Mouse (Mus musculus) myocyte (in vitro differentiated cells): ENCODE measurements at regions not wholly inside any gene's neighbourhood (a gene's known extent, or its start where the extent isn't known, plus 50 kb on each side); places are given as distances from the start of the nearest gene placed in this dataset.

Experiments
- H3K27me3 ChIP-seq: one replicate; pipeline ENCODE4 v1.6.1; 2011; ENCODE audit not compliant: control insufficient read depth, insufficient read depth, insufficient read length
- H3K36me3 ChIP-seq: one replicate; pipeline ENCODE4 v1.6.1; 2011; ENCODE audit not compliant: control insufficient read depth, insufficient read depth
- H3K4me2 ChIP-seq: one replicate; pipeline ENCODE4 v1.6.1; 2011; ENCODE audit warnings: low read depth, control low read depth
- H3K4me3 ChIP-seq: one replicate; pipeline ENCODE4 v1.5.1; 2011; ENCODE audit warnings: mild to moderate bottlenecking, control low read depth, moderate library complexity
- H3K79me2 ChIP-seq: one replicate; pipeline ENCODE4 v1.6.1; 2011; ENCODE audit not compliant: control insufficient read depth, insufficient read depth
- H3ac ChIP-seq: one replicate; pipeline ENCODE4 v1.6.1; 2011; ENCODE audit not compliant: control insufficient read depth, insufficient read length
- CEBPB ChIP-seq: IDR thresholded peaks from 2 replicates; pipeline ENCODE4 v1.6.1; 2011; ENCODE audit warnings: mild to moderate bottlenecking, moderate library complexity; ENCODE audit not compliant: poor library complexity, insufficient read depth, severe bottlenecking
- E2F4 ChIP-seq: IDR thresholded peaks from one replicate; pipeline ENCODE4 v1.6.1; 2011; ENCODE audit warnings: mild to moderate bottlenecking, control low read depth, moderate library complexity; ENCODE audit not compliant: insufficient read depth
- MAX ChIP-seq: IDR thresholded peaks from one replicate; pipeline ENCODE4 v1.6.1; 2011; ENCODE audit warnings: low read depth, mild to moderate bottlenecking, control low read depth
- MYOD1 ChIP-seq, 3 experiments: IDR thresholded peaks; one replicate each; pipeline ENCODE4 v1.6.1; 2011; ENCODE audit warnings: control low read depth in 2 of 3, low read depth in 2 of 3, mild to moderate bottlenecking in 2 of 3, moderate library complexity in 1 of 3; ENCODE audit not compliant: insufficient read length in 2 of 3, control insufficient read depth in 1 of 3
- MYOG ChIP-seq, 3 experiments: IDR thresholded peaks; one replicate each; pipeline ENCODE4 v1.6.1; 2011; ENCODE audit warnings: control low read depth in 2 of 3, low read depth in 2 of 3, mild to moderate bottlenecking in 2 of 3; ENCODE audit not compliant: insufficient read length in 2 of 3, control insufficient read depth in 1 of 3, insufficient read depth in 1 of 3
- POLR2A ChIP-seq: IDR thresholded peaks from one replicate; pipeline ENCODE4 v1.6.1; 2011; ENCODE audit warnings: low read depth, mild to moderate bottlenecking, control low read depth, moderate library complexity; ENCODE audit not compliant: insufficient read length
- POLR2AphosphoS2 ChIP-seq: IDR thresholded peaks from one replicate; pipeline ENCODE4 v1.6.1; 2011; ENCODE audit warnings: low read depth, control low read depth; ENCODE audit not compliant: insufficient read length
- REST ChIP-seq: IDR thresholded peaks from one replicate; pipeline ENCODE4 v1.6.1; 2011; ENCODE audit warnings: mild to moderate bottlenecking, control low read depth, moderate library complexity; ENCODE audit not compliant: insufficient read depth, insufficient read length
- SRF ChIP-seq: IDR thresholded peaks from one replicate; pipeline ENCODE4 v1.6.1; 2011; ENCODE audit warnings: low read depth; ENCODE audit not compliant: control insufficient read depth, insufficient read length
- TCF12 ChIP-seq: IDR thresholded peaks from one replicate; pipeline ENCODE4 v1.6.1; 2011; ENCODE audit warnings: mild to moderate bottlenecking, control low read depth; ENCODE audit not compliant: poor library complexity, insufficient read depth, severe bottlenecking
- TCF3 ChIP-seq: IDR thresholded peaks from one replicate; pipeline ENCODE4 v1.6.1; 2011; ENCODE audit warnings: low read depth, control low read depth; ENCODE audit not compliant: insufficient read length
- USF1 ChIP-seq: IDR thresholded peaks from one replicate; pipeline ENCODE4 v1.6.1; 2011; ENCODE audit warnings: low read depth, mild to moderate bottlenecking, control low read depth, moderate library complexity

GRCm38 (mm10) chr5:29025045-29025444, 170.7 kb upstream of the Rnf32 start:
- Histone ChIP-seq H3K79me2 (no peaks in the 10 kb centered on the region), H3K4me3 (no peak overlapping the region), H3K27me3 (no peaks in the 10 kb centered on the region), H3K36me3 (no peaks in the 10 kb centered on the region), H3ac (no peak overlapping the region), H3K4me2 (no peak overlapping the region)
- TF ChIP-seq SRF = no peak
- no peak for TF ChIP-seq CEBPB
- no peak for TF ChIP-seq USF1
- no peak for TF ChIP-seq MYOD1 (IDR thresholded peaks at IDR 0.05; ENCODE audit: control insufficient read depth in 1 of 3, insufficient read length in 2 of 3, low read depth in 2 of 3)
- no peak for TF ChIP-seq REST
- no peak for TF ChIP-seq MAX
- no peak for TF ChIP-seq POLR2A
- no peak for TF ChIP-seq MYOG (IDR thresholded peaks at IDR 0.05; ENCODE audit: control insufficient read depth in 1 of 3, insufficient read depth in 1 of 3, insufficient read length in 2 of 3, low read depth in 2 of 3)
- TF ChIP-seq TCF12 = no peak
- no peak for TF ChIP-seq POLR2AphosphoS2
- TF ChIP-seq TCF3 = no peak
- no peak for TF ChIP-seq E2F4

DNA sequence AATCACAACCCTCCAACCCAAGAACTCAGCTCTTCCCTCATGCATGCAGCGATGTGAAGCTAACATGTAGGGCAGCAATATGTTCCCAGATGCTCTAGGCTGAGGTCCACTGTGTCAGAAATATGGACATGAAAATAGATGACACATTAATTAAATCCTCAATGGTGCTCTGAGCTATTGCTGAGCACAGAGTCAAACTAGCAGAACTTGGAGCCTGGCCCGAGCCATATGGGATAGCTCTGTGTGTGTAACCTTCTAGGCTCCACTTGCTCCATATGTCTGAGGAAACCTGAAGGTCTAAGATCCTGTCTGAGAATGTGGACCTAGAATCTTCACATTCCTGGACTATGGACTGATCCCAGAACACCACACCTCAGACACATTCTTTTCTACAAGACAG, 203.0 kb upstream of the Rnf32 start:
- no peaks in the 10 kb centered on the region for H3K27me3 ChIP-seq
- TF ChIP-seq TCF3 (no peak), MYOD1 (IDR thresholded peaks at IDR 0.05; ENCODE audit: control insufficient read depth in 1 of 3, insufficient read length in 2 of 3, low read depth in 2 of 3) (no peak), CEBPB (no peak), E2F4 (no peak), SRF (no peak)
- H3K4me2 ChIP-seq = no peak overlapping the region
- H3ac ChIP-seq = no peak overlapping the region
- no peaks in the 10 kb centered on the region for H3K79me2 ChIP-seq
- no peaks in the 10 kb centered on the region for H3K36me3 ChIP-seq
- H3K4me3 ChIP-seq = no peak overlapping the region

- Histone ChIP-seq H3K27me3 (no peaks in the 10 kb centered on the region), H3ac (no peak overlapping the region), H3K79me2 (no peaks in the 10 kb centered on the region), H3K36me3 (no peaks in the 10 kb centered on the region), H3K4me2 (no peak overlapping the region), H3K4me3 (no peak overlapping the region)
- TF ChIP-seq MYOG (IDR thresholded peaks at IDR 0.05; ENCODE audit: control insufficient read depth in 1 of 3, insufficient read depth in 1 of 3, insufficient read length in 2 of 3, low read depth in 2 of 3) = no peak
- TF ChIP-seq REST = no peak
- TF ChIP-seq E2F4 = no peak
- TF ChIP-seq MAX = no peak
- no peak for TF ChIP-seq CEBPB
- no peak for TF ChIP-seq SRF
- no peak for TF ChIP-seq USF1
- no peak for TF ChIP-seq MYOD1 (IDR thresholded peaks at IDR 0.05; ENCODE audit: control insufficient read depth in 1 of 3, insufficient read length in 2 of 3, low read depth in 2 of 3)
- no peak for TF ChIP-seq POLR2A
- TF ChIP-seq POLR2AphosphoS2 = no peak
- no peak for TF ChIP-seq TCF3
- TF ChIP-seq TCF12 = no peak
Observed at GRCm38 (mm10) chr5:28979932-28980331, 215.9 kb upstream of the Rnf32 start.

DNA sequence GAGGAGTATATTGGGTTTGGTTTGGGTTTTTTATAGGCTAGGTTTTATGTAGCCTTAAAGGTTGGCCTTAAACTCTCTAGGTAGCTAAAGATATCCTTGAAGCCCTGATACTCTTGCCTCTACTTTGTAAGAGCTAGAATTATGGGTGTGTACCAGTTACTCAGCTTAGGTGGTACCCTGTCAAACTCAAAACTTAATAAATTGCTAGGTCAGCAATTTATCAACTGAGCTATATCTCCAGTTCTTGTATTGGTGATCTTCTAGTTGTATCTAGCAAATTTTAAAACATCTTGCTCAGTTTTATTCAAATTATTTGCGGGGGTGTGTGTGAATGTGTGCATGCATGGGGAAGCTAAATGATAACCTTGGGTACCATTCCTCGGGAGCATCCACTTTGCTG, 225.4 kb upstream of the Rnf32 start:
- TF ChIP-seq TCF12 (no peak), REST (no peak), POLR2AphosphoS2 (no peak), MYOG (IDR thresholded peaks at IDR 0.05; ENCODE audit: control insufficient read depth in 1 of 3, insufficient read depth in 1 of 3, insufficient read length in 2 of 3, low read depth in 2 of 3) (no peak), MAX (no peak), SRF (no peak), CEBPB (no peak), MYOD1 (IDR thresholded peaks at IDR 0.05; ENCODE audit: control insufficient read depth in 1 of 3, insufficient read length in 2 of 3, low read depth in 2 of 3) (no peak), E2F4 (no peak), USF1 (no peak), TCF3 (no peak), POLR2A (no peak)
- Histone ChIP-seq H3K36me3 (no peaks in the 10 kb centered on the region), H3ac (no peak overlapping the region), H3K79me2 (no peaks in the 10 kb centered on the region), H3K27me3 (no peaks in the 10 kb centered on the region), H3K4me2 (no peak overlapping the region), H3K4me3 (no peak overlapping the region)

DNA sequence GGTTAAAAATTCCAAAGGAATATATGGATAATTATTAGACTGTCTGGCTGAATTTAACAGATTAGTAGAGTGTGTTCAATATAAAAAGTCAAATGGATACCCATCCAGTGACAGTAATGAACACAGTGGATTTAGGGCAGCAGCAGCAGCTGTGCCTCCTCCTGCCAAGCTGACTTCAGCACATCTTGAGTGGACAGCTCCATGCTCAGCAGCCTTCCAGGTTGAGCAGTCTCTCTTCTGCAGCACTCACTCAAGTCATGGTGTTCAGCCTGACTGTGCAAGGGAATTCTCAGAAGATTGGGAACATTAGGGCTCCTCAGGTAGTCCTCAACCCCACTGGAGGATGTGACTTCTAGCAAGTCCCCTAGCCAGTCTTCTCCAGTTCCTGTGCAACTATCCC, 240.8 kb upstream of the Rnf32 start:
- Histone ChIP-seq H3K27me3 (no peaks in the 10 kb centered on the region), H3K4me2 (no peak overlapping the region), H3K79me2 (no peaks in the 10 kb centered on the region), H3K4me3 (no peak overlapping the region), H3ac (no peak overlapping the region), H3K36me3 (no peaks in the 10 kb centered on the region)
- TF ChIP-seq MYOD1 (IDR thresholded peaks at IDR 0.05; ENCODE audit: control insufficient read depth in 1 of 3, insufficient read length in 2 of 3, low read depth in 2 of 3) (no peak), REST (peak; percentile 83)
